Mouse (Mus musculus) adrenal gland (tissue): Measurements from ENCODE around the gene Cnr2.

Experiments
- intact Hi-C: fragments of 180-260 bp; cut with DNase I; formaldehyde crosslinking; loops from one replicate; pipeline ENCODE4 v1.15.1; 2025
- long read RNA-seq, 2 experiments: library from polyadenylated mRNA; unstranded; transcript quantifications; one replicate each; pipeline ENCODE4 v2.0.0; 2020; ENCODE audit warnings: borderline replicate concordance in 1 of 2; ENCODE audit not compliant: insufficient replicate concordance in 1 of 2

Cnr2 gene
- long read RNA-seq, experiment 1, result 0 reads
- long read RNA-seq, experiment 2, partial matches to known transcripts, result 0 of 1 reads
- long read RNA-seq, experiment 2, other reads (novel, unspliced or antisense), result 0 of 1 reads

DNA sequence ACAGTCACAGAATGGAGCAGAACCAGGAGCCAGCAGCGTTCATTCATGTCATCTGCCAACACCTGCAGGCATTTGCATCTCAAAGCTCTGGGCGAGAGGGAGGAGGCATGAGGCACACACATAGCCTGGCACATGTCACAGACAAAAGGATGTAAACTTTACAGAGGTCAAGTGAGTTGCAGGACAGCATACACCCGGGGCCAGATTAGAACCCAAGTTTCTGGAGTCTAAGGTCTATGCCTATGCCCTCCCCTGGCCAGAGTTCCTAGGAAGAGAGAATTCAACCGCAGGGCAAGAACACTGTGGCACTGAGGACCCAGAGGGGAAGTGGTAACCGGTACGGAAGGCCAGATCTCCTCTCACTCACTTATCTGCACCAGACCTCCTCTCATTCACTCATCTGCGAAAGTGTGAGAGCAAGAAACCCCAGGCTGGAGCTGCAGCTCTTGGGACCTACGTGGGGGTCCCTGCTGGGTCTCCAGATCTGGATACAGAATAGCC, at the start of gene Cnr2:
Gene Cnr2, plus strand, starts transcription at position 324 of the 501 bp plus-strand sequence.
- intact Hi-C loops, result no loop called here

DNA sequence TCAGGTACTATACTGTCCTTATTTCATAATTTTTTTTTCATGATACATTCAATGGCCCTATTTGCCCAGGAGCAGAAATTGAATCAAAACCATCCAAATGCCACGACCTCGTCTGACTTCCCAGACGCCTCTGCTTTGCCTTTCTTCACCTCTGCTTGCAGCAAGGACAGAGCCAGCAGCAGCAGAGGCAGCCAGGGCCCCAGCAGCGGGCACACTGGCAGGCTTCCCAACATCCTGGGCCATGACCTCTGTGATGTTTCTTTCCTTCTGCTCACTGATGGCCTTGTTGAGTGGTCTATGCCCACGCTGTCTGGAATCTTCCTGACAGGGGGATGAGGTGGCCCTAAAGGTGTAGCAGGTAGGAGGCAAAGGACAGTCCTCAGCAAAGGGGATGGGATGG, 47.6 kb upstream of the Cnr2 start:
- intact Hi-C loops, result no loop called here

DNA sequence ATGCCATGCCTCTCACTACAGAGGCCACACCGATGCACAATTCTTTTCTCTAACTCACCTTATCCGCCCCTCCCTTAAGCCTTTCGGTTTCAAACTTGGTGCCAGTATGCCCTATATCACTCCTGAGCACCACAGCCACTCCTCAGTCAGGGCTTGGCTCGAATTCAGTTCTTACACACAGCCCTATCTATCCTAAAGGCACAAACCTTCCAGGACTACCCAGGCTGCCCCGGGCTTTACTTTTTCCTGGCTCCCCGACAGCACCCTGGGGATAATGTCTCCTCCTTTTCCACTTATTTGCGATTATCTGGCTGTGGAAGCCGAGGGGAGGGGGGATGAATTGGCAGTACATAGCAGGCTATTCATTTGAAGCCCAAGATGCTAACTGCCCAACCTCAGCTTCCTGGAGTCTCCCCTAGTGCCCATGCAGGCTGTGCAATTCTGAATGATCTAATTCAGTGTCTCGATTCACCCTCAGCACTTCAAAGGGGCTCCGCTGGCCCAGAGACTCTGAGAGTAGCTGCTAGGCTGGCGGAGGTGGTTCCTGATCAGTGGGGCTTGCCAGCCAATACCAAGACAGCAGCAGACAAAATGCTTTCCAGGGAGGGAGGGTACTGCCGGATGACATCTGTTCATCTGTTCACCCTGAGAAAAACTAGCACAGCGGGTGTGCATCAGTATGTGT, 44.6 kb upstream of the Cnr2 start:
- intact Hi-C loops, result no loop called here

DNA sequence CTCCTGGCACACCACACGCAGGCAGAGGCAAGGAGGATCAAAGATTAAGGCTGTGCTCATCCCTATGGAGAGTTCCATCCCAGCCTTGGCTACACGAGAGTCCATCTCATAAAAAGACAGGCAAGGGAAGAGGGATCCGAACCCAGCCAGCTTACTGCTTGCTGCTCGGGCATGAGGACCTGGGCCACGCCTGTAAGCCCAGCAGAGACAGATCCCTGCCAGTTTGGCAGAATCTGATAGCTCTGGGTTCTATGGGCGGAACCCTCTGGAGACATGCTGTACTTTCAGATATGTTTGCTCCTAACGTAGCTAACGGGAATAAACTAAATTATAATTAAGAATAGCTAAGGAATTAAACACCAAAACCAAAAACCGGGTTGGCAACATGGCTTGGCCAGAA, 43.3 kb upstream of the Cnr2 start:
- intact Hi-C loops, result no loop called here

DNA sequence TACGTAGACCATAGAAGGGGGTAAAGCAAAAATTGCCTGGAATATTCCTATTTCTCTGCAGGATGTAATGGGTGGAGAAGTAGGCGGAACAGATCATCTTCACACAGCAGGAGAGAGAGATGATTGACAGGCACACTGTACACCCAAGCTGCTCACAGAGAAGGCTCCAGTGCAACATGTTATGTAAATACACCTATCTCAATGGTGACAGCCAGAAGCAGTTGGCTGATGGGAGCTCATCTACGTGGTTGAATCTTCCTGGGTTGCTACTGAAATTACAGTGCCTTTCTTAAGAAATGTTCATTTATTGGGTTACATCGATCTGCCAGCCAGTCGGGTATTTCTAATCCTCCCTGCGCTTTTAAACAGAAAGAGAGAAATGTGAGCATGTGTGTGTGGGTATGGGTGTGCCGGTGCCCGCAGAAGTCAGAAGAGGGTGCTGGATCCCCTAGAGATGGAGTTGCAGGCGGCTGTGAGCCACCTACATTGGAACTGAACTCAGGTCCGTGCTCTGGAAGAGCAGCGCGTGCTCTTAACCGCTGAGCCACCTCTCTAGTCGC, 41.1 kb upstream of the Cnr2 start:
- intact Hi-C loops, result no loop called here

DNA sequence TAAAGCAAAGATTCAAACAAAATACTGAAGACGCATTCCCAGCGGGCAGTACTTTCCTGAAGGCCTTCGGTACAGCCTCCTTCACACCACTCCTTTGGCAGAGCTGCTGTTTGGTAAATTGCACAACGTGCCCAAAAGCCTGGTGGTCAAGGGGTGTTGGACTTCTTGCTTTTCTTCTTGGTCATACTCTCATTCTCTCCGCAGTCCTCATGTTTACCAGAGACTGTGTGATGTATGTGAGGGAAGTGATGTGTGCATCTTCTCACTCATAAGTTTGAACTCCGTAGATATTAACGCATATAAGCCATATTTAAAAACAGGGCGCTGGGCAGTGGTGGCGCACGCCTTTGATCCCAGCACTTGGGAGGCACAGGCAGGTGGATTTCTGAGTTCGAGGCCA, 40.6 kb upstream of the Cnr2 start:
- intact Hi-C loops, result loop anchor here (5.0 kb wide), 1 partner anchor 32 kb away; no protein-coding TSS in a partner anchor

DNA sequence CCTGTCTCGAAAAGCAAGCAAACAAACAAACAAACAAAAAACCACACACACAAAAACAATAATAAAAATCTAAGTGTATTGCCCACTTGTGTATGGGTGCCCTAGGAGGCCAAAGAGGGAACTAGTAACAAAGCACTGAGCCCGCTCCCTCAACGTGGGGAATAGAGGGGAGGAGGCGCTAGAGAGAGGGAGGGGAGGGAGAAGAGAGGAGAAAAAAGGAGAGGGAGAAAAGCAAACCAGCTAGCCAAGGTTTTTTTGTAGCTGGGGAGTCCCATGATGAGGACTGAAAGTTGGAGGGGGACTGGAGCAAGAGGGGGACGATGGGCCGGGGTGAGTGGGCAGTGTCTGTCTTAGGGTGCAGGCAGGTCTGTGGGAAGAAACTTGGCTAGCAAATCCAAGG, 40.1 kb upstream of the Cnr2 start:
- intact Hi-C loops, result loop anchor here (5.0 kb wide), 1 partner anchor 33 kb away; no protein-coding TSS in a partner anchor

GRCm38 (mm10) chr4:135855536-135856222, 39.5 kb upstream of the Cnr2 start, which contains the start of gene Srsf10:
TSS of gene Srsf10 (plus strand) at chr4:135855747.
- intact Hi-C loops, result loop anchor here (2.0 to 5.0 kb wide), 2 partner anchors 17 to 33 kb away; partner anchors contain the start of gene Pnrc2

DNA sequence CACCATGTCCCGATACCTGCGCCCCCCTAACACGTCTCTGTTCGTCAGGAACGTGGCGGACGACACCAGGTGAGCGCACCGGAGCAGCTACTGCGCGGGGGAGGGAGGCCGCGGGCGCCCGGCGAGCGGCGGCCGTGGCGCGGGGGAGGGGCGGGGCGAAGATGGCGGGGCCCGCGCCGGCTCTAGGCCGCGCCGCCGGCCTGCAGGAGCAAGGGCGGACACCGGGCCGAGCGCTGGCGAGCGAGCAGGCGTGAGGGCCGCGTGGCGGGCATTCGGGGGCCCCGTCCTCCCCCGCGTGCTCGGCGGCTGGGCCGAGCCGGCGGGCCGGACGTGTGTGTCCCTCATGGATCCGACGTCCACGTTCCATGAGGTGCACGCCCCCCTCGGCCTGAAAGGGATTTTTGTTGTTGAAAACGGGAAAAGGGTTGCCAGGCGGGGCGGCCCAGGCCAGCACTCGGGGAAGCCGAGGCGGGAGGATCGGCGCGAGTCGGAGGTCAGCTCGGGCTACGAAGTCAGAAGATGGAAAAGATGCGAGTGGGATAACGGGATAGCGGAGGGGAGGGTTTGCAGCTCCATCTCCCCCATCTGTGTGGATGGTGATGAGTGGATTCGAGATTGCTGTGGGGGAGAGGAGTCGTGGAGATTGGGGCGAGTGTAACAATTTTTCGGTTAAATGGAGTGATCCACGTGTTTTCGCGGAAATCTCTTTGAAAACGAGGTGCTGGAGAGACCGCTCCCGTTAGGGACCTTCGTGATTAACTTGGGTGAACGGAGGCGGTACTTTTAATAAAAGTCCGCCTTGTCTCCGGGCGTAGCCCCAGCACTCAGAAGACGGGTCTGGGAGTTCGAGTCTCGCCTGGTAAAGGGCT, 38.7 kb upstream of the Cnr2 start:
- intact Hi-C loops, result loop anchor here (2.0 to 5.0 kb wide), 2 partner anchors 16 to 34 kb away; partner anchors contain the start of gene Pnrc2

- intact Hi-C loops, result loop anchor here (2.0 to 5.0 kb wide), 2 partner anchors 15 to 35 kb away; partner anchors contain the start of gene Pnrc2
Measured at GRCm38 (mm10) chr4:135857597-135858186, 37.5 kb upstream of the Cnr2 start.

DNA sequence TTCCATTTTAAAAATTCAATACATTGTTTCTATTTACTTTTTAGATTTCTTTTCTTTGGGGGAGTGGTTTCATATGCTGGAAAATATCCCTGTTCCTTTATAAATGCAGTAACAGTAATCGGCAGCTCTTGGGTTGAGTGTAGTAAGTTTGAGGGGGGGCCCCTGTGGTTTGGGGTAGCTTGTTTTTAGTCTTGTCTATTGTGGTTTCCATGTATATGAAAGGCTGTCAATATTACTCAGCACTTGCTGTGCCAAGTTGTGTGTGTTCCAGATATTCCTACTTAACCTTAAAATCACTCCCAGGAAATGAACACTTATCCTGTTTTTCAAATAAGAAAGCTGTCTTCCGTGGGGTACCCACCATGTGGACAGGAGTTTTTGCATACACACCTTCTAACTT, 26.2 kb upstream of the Cnr2 start:
- intact Hi-C loops, result no loop called here

DNA sequence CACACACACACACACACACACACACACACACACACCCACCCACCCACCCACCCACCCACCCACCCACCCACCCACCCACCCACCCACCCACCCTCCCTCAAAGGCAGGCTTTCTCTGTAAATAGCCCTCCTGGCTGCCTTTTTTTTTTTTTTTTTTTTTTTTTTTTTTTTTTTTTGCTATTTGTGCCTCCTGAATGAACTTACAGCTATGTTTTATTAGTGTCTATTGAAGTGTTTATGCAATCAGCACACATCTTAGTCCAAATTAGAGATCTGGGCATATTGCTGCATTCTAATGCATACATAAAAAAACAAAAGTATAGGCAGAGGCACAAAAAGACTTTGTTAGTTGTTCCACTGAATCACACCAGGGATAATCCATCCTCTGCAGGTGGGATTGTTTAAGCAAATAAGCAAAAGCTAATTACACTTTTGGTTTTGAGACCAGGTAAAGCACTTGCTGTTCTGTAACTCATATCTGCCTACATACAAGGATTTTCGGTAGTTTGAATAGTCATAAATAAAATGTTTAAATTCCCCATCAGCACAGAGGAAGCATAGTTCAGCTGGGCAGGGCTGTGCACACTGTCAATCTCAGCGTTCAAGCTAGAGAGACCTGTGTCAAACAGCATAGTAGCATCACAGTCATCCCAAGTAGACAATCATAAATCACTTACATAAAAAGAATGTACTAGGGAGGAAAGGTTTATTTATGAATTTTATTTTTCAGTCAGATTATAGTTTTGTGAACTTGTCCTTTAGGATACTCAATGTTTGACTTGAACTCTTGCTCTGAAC, 24.8 kb upstream of the Cnr2 start:
- intact Hi-C loops, result no loop called here

DNA sequence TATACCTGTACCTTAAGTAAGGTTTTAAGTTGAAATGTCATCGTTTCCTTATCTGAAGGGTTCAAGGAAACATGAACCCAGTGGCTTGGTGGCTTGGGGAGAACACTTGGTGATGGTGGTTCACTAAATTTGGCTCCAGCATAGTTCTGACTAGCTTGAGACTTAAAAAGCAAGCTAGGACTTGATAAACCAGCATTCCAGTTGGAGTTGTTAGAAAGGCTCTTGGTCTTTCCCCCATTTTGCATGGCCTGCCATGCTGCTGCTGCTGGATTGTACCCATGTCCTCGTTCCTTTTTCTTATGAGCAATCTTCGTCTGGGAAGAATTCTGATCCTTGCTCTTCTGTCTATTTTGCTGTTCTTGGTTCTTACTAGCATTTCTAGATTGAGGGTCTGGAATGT, 23.2 kb upstream of the Cnr2 start:
- intact Hi-C loops, result loop anchor here (2.0 kb wide), 1 partner anchor 15 kb away; no protein-coding TSS in a partner anchor

- intact Hi-C loops, result loop anchor here (2.0 kb wide), 1 partner anchor 16 kb away; no protein-coding TSS in a partner anchor
Measured at GRCm38 (mm10) chr4:135872589-135873391, 22.4 kb upstream of the Cnr2 start.

DNA sequence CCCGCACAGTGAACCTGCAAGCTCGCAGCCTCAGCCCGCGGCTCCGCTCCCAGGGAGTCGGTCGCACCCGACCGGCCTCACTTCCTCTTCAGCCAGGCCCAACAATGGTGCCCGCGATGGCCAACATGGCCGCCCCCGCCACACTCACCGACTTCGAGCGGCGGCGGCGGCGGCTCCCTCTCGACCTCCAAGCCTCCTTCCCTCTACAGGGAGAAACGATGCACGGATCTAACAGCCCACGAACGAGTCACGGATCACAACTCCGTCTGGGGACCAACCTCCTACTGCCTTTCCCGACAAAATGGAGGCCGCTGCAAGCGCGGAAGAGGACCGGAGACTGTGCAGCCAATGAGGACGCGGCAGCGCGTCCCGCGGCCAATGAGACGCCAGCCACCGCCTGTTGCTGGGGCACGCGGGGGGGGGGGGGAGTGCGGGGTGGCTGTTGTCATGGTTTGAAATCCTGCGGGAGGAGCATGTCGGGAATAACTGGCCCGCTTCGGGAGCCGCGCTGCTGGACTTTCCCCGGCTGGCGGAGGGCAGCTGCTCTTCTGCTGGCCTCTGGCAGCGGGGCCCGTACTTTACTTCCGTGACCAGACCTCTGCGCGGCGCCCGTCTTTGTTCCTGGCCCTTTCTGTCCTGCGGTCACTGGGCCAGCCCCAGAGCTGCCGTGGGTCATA, 21.5 kb upstream of the Cnr2 start, which contains the start of gene Pnrc2:
Gene Pnrc2, minus strand, starts transcription at position 325 of the 677 bp plus-strand sequence.
- intact Hi-C loops, result loop anchor here (2.0 kb wide), 1 partner anchor 17 kb away; no protein-coding TSS in a partner anchor

- intact Hi-C loops, result no loop called here
Measured at GRCm38 (mm10) chr4:135874564-135875535, 20.3 kb upstream of the Cnr2 start.

DNA sequence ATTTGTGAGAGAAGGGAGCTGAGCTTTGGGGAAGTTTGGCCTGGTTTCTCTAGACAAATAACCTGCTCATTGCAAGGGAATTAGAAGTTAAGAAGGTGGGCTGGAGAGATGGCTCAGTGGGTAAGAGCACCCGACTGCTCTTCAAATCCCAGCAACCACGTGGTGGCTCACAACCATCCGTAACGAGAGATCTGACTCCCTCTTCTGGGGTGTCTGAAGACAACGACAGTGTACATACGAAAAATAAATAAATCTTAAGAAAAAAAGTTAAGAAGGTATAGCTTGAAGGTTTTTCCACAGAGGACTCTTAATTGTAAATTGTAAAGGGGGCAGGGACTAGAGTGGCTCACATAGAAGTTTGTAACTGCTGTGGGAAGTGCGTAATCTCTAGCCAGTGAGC, 19.6 kb upstream of the Cnr2 start:
- intact Hi-C loops, result no loop called here
